Mouse (Mus musculus): ENCODE data around the gene Zfp729a. TPM values are rescaled to one million over a fixed set of nuclear protein-coding genes. Genes with fewer than 3 reads are reported as not detected.
"Not testable (repeated sequence)": the region's sequence is repeated elsewhere in the genome, so short reads cannot be mapped to it uniquely, and the experiment has no call there.

The Zfp729a gene
- polyA plus RNA-seq (2015; fragmentation: Nextera tagmentation; extraction: Ambion mirVana): 1.1 and 1.8 TPM in 2 replicates

- under 1% methylated on average over 19 of the region's 19 CpGs for WGBS
- Histone ChIP-seq H3K4me2 (peak within 1 kb of the TSS; percentile 70), H3K4me3 (peak within 1 kb of the TSS; percentile 93), H3K36me3 (0 out of 2 replicates have a peak, but pooled peaks cover 3% of the 10 kb centered on the region), H3K27ac (replicated peaks) (peak within 1 kb of the TSS; percentile 58), H3K4me1 (peaks cover 6% of the 10 kb centered on the region), H3K9me3 (no peaks in the 10 kb centered on the region), H3K27me3 (replicated peaks) (no peaks in the 10 kb centered on the region), H3K9ac (peak within 1 kb of the TSS; percentile 89)
- peak; percentile 92 for ATAC-seq (ENCODE audit: extremely low read depth, insufficient number of reproducible peaks, low FRiP score, low TSS enrichment)
Measured at GRCm38 (mm10) chr13:67637294-67638007, at the start of gene Zfp729a, which contains the start of gene Gm49345. TSS of gene Zfp729a (minus strand) at chr13:67637791. TSS of gene Gm49345 (minus strand) at chr13:67637769.

- H3K36me3 ChIP-seq: no peaks in the 10 kb centered on the region
- H3K27me3 ChIP-seq (replicated peaks): no peaks in the 10 kb centered on the region
- H3K4me3 ChIP-seq: no peak within 1 kb of the TSS
- no peaks in the 10 kb centered on the region for H3K9me3 ChIP-seq
- H3K9ac ChIP-seq: no peak within 1 kb of the TSS
- WGBS: 65% methylated on average over 4 of the region's 4 CpGs
- no peak within 1 kb of the TSS for H3K27ac ChIP-seq (replicated peaks)
- no peak within 1 kb of the TSS for H3K4me2 ChIP-seq
- no peak for ATAC-seq (ENCODE audit: extremely low read depth, insufficient number of reproducible peaks, low FRiP score, low TSS enrichment)
- peaks cover 7% of the 10 kb centered on the region for H3K4me1 ChIP-seq
Measured at GRCm38 (mm10) chr13:67686971-67687370, 49.4 kb upstream of the Zfp729a start, which contains the start of gene Zfp738. TSS of gene Zfp738 (minus strand) at chr13:67687071.

GRCm38 (mm10) chr13:67683841-67684240 is 46.2 kb upstream of the Zfp729a start:
- 72% methylated on average over 2 of the region's 2 CpGs for WGBS
- H3K27me3 ChIP-seq (replicated peaks); H3K9me3 ChIP-seq; H3K36me3 ChIP-seq; ATAC-seq (ENCODE audit: extremely low read depth, insufficient number of reproducible peaks, low FRiP score, low TSS enrichment); H3K27ac ChIP-seq (replicated peaks); H3K4me1 ChIP-seq: not testable (repeated sequence)
- Histone ChIP-seq H3K4me2 (peak overlapping the region; percentile 74), H3K4me3 (peak overlapping the region; percentile 82), H3K9ac (peak overlapping the region; percentile 91)

- not testable (repeated sequence) for H3K36me3 ChIP-seq; H3K9me3 ChIP-seq; H3K4me1 ChIP-seq; H3K27me3 ChIP-seq (replicated peaks)
- H3K4me2 ChIP-seq: peak overlapping the region; percentile 74
- peak; percentile 98 for ATAC-seq (ENCODE audit: extremely low read depth, insufficient number of reproducible peaks, low FRiP score, low TSS enrichment)
- H3K27ac ChIP-seq (replicated peaks): 0 out of 2 replicates have a peak overlapping the region, but pooled peaks have one; percentile 39
- H3K9ac ChIP-seq: peak overlapping the region; percentile 91
- WGBS: 12% methylated on average over 16 of the region's 16 CpGs
- peak overlapping the region; percentile 82 for H3K4me3 ChIP-seq
Measured at GRCm38 (mm10) chr13:67682959-67683735, 45.6 kb upstream of the Zfp729a start.

- peaks cover 20% of the 10 kb centered on the region for H3K36me3 ChIP-seq
- no peaks in the 10 kb centered on the region for H3K9me3 ChIP-seq
- H3K27ac ChIP-seq (replicated peaks): no peak overlapping the region
- H3K4me2 ChIP-seq: no peak overlapping the region
- no peak overlapping the region for H3K9ac ChIP-seq
- WGBS: 88% methylated on average over 2 of the region's 2 CpGs
- no peak overlapping the region for H3K4me3 ChIP-seq
- no peaks in the 10 kb centered on the region for H3K4me1 ChIP-seq
- ATAC-seq (ENCODE audit: extremely low read depth, insufficient number of reproducible peaks, low FRiP score, low TSS enrichment): no peak
- no peaks in the 10 kb centered on the region for H3K27me3 ChIP-seq (replicated peaks)
Measured at GRCm38 (mm10) chr13:67674902-67675301, 37.3 kb upstream of the Zfp729a start.

- H3K4me2 ChIP-seq: no peak overlapping the region
- WGBS: 40% methylated on average over 3 of the region's 3 CpGs
- H3K4me1 ChIP-seq: no peaks in the 10 kb centered on the region
- H3K9ac ChIP-seq: no peak overlapping the region
- H3K4me3 ChIP-seq: no peak overlapping the region
- no peaks in the 10 kb centered on the region for H3K9me3 ChIP-seq
- ATAC-seq (ENCODE audit: extremely low read depth, insufficient number of reproducible peaks, low FRiP score, low TSS enrichment): no peak
- H3K27me3 ChIP-seq (replicated peaks): no peaks in the 10 kb centered on the region
- H3K36me3 ChIP-seq: no peaks in the 10 kb centered on the region
- no peak overlapping the region for H3K27ac ChIP-seq (replicated peaks)
Measured at GRCm38 (mm10) chr13:67652496-67652895, 14.9 kb upstream of the Zfp729a start.

GRCm38 (mm10) chr13:67610108-67610507 is 27.5 kb downstream of the Zfp729a start:
- ATAC-seq (ENCODE audit: extremely low read depth, insufficient number of reproducible peaks, low FRiP score, low TSS enrichment): no peak
- H3K27ac ChIP-seq (replicated peaks): no peak overlapping the region
- H3K4me1 ChIP-seq: peaks cover 8% of the 10 kb centered on the region
- peaks cover 4% of the 10 kb centered on the region; the same call in 1 of the 2 replicates for H3K36me3 ChIP-seq
- H3K4me2 ChIP-seq: peak overlapping the region; percentile 74
- H3K27me3 ChIP-seq (replicated peaks): no peaks in the 10 kb centered on the region
- no peak overlapping the region for H3K9ac ChIP-seq
- peaks cover 10% of the 10 kb centered on the region; the same call in 1 of the 2 replicates for H3K9me3 ChIP-seq
- WGBS: 76% methylated on average over 4 of the region's 4 CpGs
- peak overlapping the region; percentile 89 for H3K4me3 ChIP-seq

- peaks cover 8% of the 10 kb centered on the region for H3K4me1 ChIP-seq
- peaks cover 10% of the 10 kb centered on the region; the same call in 1 of the 2 replicates for H3K9me3 ChIP-seq
- ATAC-seq (ENCODE audit: extremely low read depth, insufficient number of reproducible peaks, low FRiP score, low TSS enrichment): peak; percentile 85
- H3K9ac ChIP-seq: peak within 1 kb of the TSS; percentile 90
- H3K27ac ChIP-seq (replicated peaks): peak within 1 kb of the TSS; percentile 83
- WGBS: 2% methylated on average over 20 of the region's 20 CpGs
- no peaks in the 10 kb centered on the region for H3K36me3 ChIP-seq
- peak within 1 kb of the TSS; percentile 74 for H3K4me2 ChIP-seq
- peak within 1 kb of the TSS; percentile 89 for H3K4me3 ChIP-seq
- no peaks in the 10 kb centered on the region for H3K27me3 ChIP-seq (replicated peaks)
Measured at GRCm38 (mm10) chr13:67609066-67609876, 28.3 kb downstream of the Zfp729a start, which contains the start of gene Zfp729b. TSS of gene Zfp729b (minus strand) at chr13:67609707.

- 51% methylated on average over 5 of the region's 5 CpGs for WGBS
- Histone ChIP-seq H3K4me2 (no peak overlapping the region), H3K9ac (no peak overlapping the region), H3K4me3 (no peak overlapping the region), H3K27ac (replicated peaks) (no peak overlapping the region), H3K27me3 (replicated peaks) (no peaks in the 10 kb centered on the region), H3K36me3 (no peaks in the 10 kb centered on the region), H3K9me3 (no peaks in the 10 kb centered on the region; the same call in 1 of the 2 replicates), H3K4me1 (no peaks in the 10 kb centered on the region)
- ATAC-seq (ENCODE audit: extremely low read depth, insufficient number of reproducible peaks, low FRiP score, low TSS enrichment): no peak
Measured at GRCm38 (mm10) chr13:67572591-67573189, 64.9 kb downstream of the Zfp729a start.

Measured in heart, embryonic 13.5 days (tissue).